Mouse (Mus musculus): ENCODE measurements at regions not wholly inside any gene's neighbourhood (a gene's known extent, or its start where the extent isn't known, plus 50 kb on each side); places are given as distances from the start of the nearest gene placed in this dataset.

GRCm38 (mm10) chr14:120102010-120102748 is 59.9 kb upstream of the Oxgr1 start:
- no peak for DNase-seq

- DNase-seq = no peak
Measured at GRCm38 (mm10) chr14:120102749-120103142, 60.5 kb upstream of the Oxgr1 start.

- no peak for DNase-seq
Measured at GRCm38 (mm10) chr14:120109846-120110245, 67.6 kb upstream of the Oxgr1 start.

GRCm38 (mm10) chr14:120113316-120113715 is 71.1 kb upstream of the Oxgr1 start:
- DNase-seq = no peak

GRCm38 (mm10) chr14:120118582-120118981 is 76.3 kb upstream of the Oxgr1 start:
- DNase-seq = no peak

GRCm38 (mm10) chr14:120119094-120119501 is 76.9 kb upstream of the Oxgr1 start:
- DNase-seq = no peak

- DNase-seq = no peak
Measured at GRCm38 (mm10) chr14:120119506-120119905, 77.3 kb upstream of the Oxgr1 start.

GRCm38 (mm10) chr14:120120261-120120660 is 78.0 kb upstream of the Oxgr1 start:
- DNase-seq = no peak

- DNase-seq = peak in 1 of 2 experiments; percentile 13
Measured at GRCm38 (mm10) chr14:120125315-120125714, 83.1 kb upstream of the Oxgr1 start.

- no peak for DNase-seq
Measured at GRCm38 (mm10) chr14:120127481-120127880, 85.2 kb upstream of the Oxgr1 start.

- DNase-seq = no peak
Measured at GRCm38 (mm10) chr14:120134346-120135008, 92.2 kb upstream of the Oxgr1 start.

GRCm38 (mm10) chr14:120135198-120135597 is 93.0 kb upstream of the Oxgr1 start:
- no peak for DNase-seq

- DNase-seq = no peak
Measured at GRCm38 (mm10) chr14:120136736-120137135, 94.5 kb upstream of the Oxgr1 start.

GRCm38 (mm10) chr14:120137680-120138136 is 95.5 kb upstream of the Oxgr1 start:
- peak; percentile 90 to 93 for DNase-seq

GRCm38 (mm10) chr14:120138546-120138945 is 96.3 kb upstream of the Oxgr1 start:
- no peak for DNase-seq

GRCm38 (mm10) chr14:120139256-120139655 is 97.0 kb upstream of the Oxgr1 start:
- DNase-seq = no peak

- no peak for DNase-seq
Measured at GRCm38 (mm10) chr14:120139671-120140071, 97.4 kb upstream of the Oxgr1 start.

GRCm38 (mm10) chr14:120140211-120140610 is 98.0 kb upstream of the Oxgr1 start:
- DNase-seq = no peak

GRCm38 (mm10) chr14:120140791-120141747 is 98.8 kb upstream of the Oxgr1 start:
- no peak for DNase-seq

GRCm38 (mm10) chr14:120142281-120142680 is 100.0 kb upstream of the Oxgr1 start:
- no peak for DNase-seq

GRCm38 (mm10) chr14:120144451-120144850 is 102.2 kb upstream of the Oxgr1 start:
- no peak for DNase-seq

GRCm38 (mm10) chr14:120146312-120146711 is 104.1 kb upstream of the Oxgr1 start:
- no peak for DNase-seq

Measured in lung, adult 18-20 months (tissue).